Mouse (Mus musculus): ENCODE data around the gene Samd4b.

- no peak for TF ChIP-seq HCFC1 (IDR thresholded peaks at IDR 0.05; ENCODE audit: borderline replicate concordance, insufficient read depth, low read length)
- TF ChIP-seq ZNF384 (IDR thresholded peaks at IDR 0.05; ENCODE audit: low read depth, low read length) = no peak
- TF ChIP-seq MAFK (IDR thresholded peaks at IDR 0.05; ENCODE audit: insufficient read depth, low read depth, low read length) = no peak
Measured at GRCm38 (mm10) chr7:28418096-28418670, 179.8 kb downstream of the Samd4b start.
